Mouse (Mus musculus) skeletal muscle tissue, postnatal 0 days (tissue): ENCODE data around the gene 9630041A04Rik. TPM values are rescaled to one million over a fixed set of nuclear protein-coding genes. Genes with fewer than 3 reads are reported as not detected.

Source experiments
- polyA plus RNA-seq: library from polyadenylated mRNA; unstranded; fragments of >200 nt; fragmentation: Nextera tagmentation; extraction: Ambion mirVana; gene quantifications from 2 replicates; pipeline ENCODE4 v1.2.1, GENCODE M21; 2015

9630041A04Rik gene
- not detected in 2 replicates for polyA plus RNA-seq

DNA sequence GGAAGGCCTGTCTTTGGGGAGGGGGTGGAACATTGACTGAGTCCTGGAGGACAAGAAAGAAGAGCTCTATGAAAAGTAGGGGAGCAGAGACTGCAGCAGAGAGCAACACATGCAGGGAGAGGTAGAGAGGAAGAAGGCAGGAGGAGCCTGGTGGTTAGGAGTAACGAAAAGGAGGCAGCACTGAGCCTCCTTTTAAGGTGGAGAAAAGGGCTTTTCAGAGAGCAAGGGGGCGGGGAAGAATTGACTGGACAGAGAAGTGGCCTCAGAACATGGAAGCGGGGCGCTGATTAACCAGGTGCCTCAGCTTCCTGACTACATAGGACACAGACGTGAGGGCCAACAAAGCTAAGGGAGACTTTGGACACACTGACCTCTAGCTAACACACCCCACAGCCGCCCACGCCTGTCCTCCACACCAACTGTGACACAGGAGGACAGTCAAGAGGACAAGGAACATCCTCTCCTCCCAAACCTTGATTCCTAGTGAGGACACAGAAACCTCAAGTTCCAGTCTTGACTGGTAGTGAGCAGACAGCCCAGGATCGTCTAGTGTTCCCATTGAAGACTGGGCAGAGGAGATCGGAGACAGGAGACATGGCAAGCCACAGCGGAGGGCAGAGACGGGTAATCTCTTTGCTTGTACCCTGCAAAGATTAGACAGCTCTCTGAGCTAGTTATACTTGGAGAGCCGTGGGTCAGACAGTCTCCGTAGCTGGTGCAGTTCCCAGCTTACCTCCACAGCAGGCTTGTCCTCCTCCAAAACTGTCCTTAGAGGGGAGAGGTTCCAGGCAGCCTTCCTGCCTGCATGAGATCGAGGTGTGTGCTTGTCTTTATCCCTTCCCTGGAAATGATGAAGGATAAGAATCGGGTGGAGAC lies at the start of gene 9630041A04Rik:
TSS of gene 9630041A04Rik (plus strand) at position 246 of the 876 bp plus-strand sequence.

